ENCODE assay signal across 39 mouse cellular contexts in genomic region chr10:34141693-34142092, GRCm38 (mm10). TPM values are rescaled to one million over a fixed set of nuclear protein-coding genes. Genes with fewer than 3 reads are reported as not detected.
"Had no signal": no experiment of that assay in that cellular context is flagged by ENCODE, and none has a peak within 500 bp of the region (broad histone marks: within the 10 kb centered on the region; RNA-seq: fewer than 3 reads in every experiment).

No protein-coding gene starts in this region.

- H3K27ac ChIP-seq: heart, embryonic 10.5 days; heart, embryonic 13.5 days; heart, embryonic 15.5 days; hindbrain, embryonic 10.5 days; hindbrain, embryonic 12.5 days; hindbrain, embryonic 13.5 days; hindbrain, embryonic 14.5 days; hindbrain, embryonic 15.5 days; hindbrain, postnatal 0 days; intestine, embryonic 15.5 days; kidney, embryonic 15.5 days; kidney, postnatal 0 days; layer of hippocampus, adult 2 months had no signal

- H3K4me2 ChIP-seq: heart, embryonic 11.5 days; heart, embryonic 12.5 days; heart, embryonic 13.5 days; heart, embryonic 15.5 days; hindbrain, embryonic 12.5 days; hindbrain, embryonic 13.5 days; hindbrain, embryonic 14.5 days; hindbrain, embryonic 15.5 days; intestine, embryonic 15.5 days; kidney, embryonic 15.5 days had no signal

- ATAC-seq: hindbrain, embryonic 16.5 days; hindbrain, postnatal 0 days; inflammation-experienced regulatory T-cells, adult 6 months; intestine, embryonic 15.5 days; intestine, embryonic 16.5 days; intestine, postnatal 0 days had no signal

- H3K9ac ChIP-seq: heart, embryonic 12.5 days; heart, embryonic 13.5 days; heart, embryonic 15.5 days; hindbrain, embryonic 12.5 days; hindbrain, embryonic 13.5 days; hindbrain, embryonic 14.5 days; hindbrain, embryonic 15.5 days; intestine, embryonic 15.5 days; kidney, embryonic 15.5 days had no signal

- H3K4me1 ChIP-seq: hindbrain, embryonic 12.5 days; hindbrain, embryonic 13.5 days; hindbrain, embryonic 15.5 days; intestine, embryonic 15.5 days; kidney, embryonic 15.5 days had no signal

- H3K4me3 ChIP-seq: heart, embryonic 10.5 days; heart, embryonic 12.5 days; heart, embryonic 13.5 days; heart, embryonic 15.5 days; hindbrain, embryonic 10.5 days; hindbrain, embryonic 12.5 days; hindbrain, embryonic 13.5 days; hindbrain, embryonic 15.5 days; intestine, embryonic 15.5 days; kidney, embryonic 15.5 days; layer of hippocampus, adult 2 months had no signal

- H3K27me3 ChIP-seq: heart, embryonic 12.5 days; heart, embryonic 13.5 days; heart, embryonic 15.5 days; hindbrain, embryonic 12.5 days; hindbrain, embryonic 13.5 days; hindbrain, embryonic 15.5 days; intestine, embryonic 15.5 days; kidney, embryonic 15.5 days had no signal

- H3K9me3 ChIP-seq: heart, embryonic 10.5 days; heart, embryonic 12.5 days; heart, embryonic 15.5 days; hindbrain, embryonic 12.5 days; hindbrain, embryonic 13.5 days; hindbrain, embryonic 15.5 days; intestine, embryonic 15.5 days; kidney, embryonic 15.5 days had no signal

- DNase-seq: heart, postnatal 10 days; heart, postnatal 14 days; heart, postnatal 36 days; heart, postnatal 4 days; kidney, adult 11 months; kidney, adult 18-20 months; kidney, adult 2 months; kidney, adult 8-10 months; kidney, adult 9 months; kidney, postnatal 10 days; kidney, postnatal 14 days; kidney, postnatal 25 days; kidney, postnatal 36 days; kidney, postnatal 4 days; layer of hippocampus, adult 9-11 months; layer of hippocampus, postnatal 36 days had no signal

- H3K36me3 ChIP-seq: heart, embryonic 10.5 days; heart, embryonic 12.5 days; heart, embryonic 13.5 days; heart, embryonic 15.5 days; hindbrain, embryonic 10.5 days; hindbrain, embryonic 12.5 days; hindbrain, embryonic 13.5 days; hindbrain, embryonic 15.5 days; intestine, embryonic 15.5 days; kidney, embryonic 15.5 days had no signal

RNA-seq across cellular contexts. Expression of gene Calhm6, which starts 13.9 kb away (rescaled TPM):
- total RNA-seq: heart, postnatal 14 days; heart, postnatal 25 days; heart, postnatal 36 days; layer of hippocampus, adult 18-20 months; layer of hippocampus, postnatal 10 days; layer of hippocampus, postnatal 36 days had no signal

RNA-seq across cellular contexts. Expression of gene Calhm5, which starts 45.4 kb away (rescaled TPM):
- total RNA-seq: hematopoietic stem cell, adult 5-6 weeks had no signal
- polyA plus RNA-seq: inflammation-experienced regulatory T-cells, adult 6 months had no signal
